Mouse (Mus musculus) urinary bladder, postnatal 36 days (tissue): ENCODE data around the gene Gm20696.

Experiments
- DNase-seq, 2 experiments: peaks; one replicate each; pipeline ENCODE4 v3.0.0; 2022; ENCODE audit warnings: low spot score in 2 of 2, mixed read lengths in 1 of 2

Gm20696 gene

DNA sequence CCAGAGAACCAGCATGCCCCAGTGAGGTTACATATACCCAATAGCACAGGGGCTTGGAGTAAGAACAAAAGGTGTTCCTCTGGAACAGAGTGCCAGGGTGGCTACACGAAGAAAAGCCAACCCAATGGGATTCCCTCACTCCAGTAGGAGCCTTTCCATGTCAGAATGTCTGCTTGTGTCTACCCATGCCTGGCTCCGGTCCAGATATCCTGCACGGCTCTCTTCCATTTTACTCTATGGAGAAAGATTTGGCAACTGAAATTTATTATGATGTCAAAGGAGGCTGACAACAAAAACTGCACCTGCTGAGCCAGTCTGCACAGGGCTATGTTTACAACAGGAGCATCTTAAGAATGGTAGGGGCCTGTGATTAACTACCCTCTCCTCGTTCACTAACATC lies 377.4 kb downstream of the Gm20696 start:
- no peak for DNase-seq

GRCm38 (mm10) chr6:99285026-99285425 lies 381.6 kb downstream of the Gm20696 start:
- DNase-seq = no peak

GRCm38 (mm10) chr6:99284019-99284418 lies 382.6 kb downstream of the Gm20696 start:
- DNase-seq = no peak

- no peak for DNase-seq
Observed at GRCm38 (mm10) chr6:99282866-99283657, 383.5 kb downstream of the Gm20696 start.

DNA sequence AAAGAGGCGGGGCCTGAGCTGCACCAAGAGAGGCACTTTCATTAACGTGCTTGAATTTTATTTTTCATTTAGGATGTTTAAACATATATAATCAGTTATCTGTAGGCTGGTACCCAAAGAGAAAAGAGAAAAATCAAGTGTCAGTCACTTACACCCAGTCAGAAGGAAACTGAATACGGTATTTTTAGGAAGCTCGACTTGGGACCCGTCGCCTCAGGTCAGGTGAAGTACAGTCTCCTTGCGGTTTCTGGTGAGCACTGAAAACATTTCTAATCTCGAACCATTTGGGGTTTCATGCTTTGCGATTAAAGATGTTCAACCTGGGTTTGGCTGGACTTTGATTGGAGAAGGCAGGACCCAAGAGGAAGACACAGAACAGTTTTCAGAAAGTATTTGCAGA lies 385.2 kb downstream of the Gm20696 start:
- DNase-seq = no peak

GRCm38 (mm10) chr6:99280619-99281018 lies 386.0 kb downstream of the Gm20696 start:
- DNase-seq = no peak

DNA sequence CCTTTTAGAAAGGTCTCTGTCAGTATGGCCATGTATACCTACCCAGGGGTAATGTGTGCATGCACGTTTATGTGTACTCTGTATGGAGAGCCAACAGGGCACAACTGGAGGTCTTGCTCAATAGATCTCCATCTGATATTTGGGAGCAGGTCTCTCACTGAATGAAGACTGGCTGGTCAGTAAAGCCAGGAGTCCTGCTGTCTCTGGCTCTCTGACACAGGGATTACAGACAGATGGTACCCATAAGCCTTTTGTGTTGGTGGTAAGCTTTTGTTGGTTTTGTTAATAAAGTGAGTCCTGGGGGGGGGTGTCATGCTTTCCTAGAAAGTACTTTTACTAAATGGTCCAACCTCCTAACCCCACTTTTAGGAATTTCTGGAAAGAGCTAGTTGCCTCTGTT lies 389.3 kb downstream of the Gm20696 start:
- DNase-seq = no peak

DNA sequence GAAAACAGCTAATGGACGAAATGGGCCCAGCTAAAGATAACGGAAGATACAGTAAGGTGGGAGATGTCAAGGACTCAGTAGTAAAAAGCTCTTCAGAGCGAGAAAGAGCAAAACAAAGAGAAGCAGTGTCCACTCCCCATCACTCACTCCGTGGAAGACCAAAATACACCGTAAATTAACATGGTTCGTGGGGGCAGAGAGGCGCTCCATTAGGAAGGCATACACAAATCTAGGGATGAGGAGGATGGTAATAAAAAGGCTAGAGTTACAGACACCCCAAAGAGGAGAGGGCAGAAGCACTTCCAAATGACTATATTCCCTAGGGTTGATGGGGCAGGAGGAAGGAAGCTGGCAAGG lies 390.3 kb downstream of the Gm20696 start:
- DNase-seq = no peak

GRCm38 (mm10) chr6:99275381-99276296 lies 391.0 kb downstream of the Gm20696 start:
- no peak for DNase-seq

GRCm38 (mm10) chr6:99274667-99275066 lies 391.9 kb downstream of the Gm20696 start:
- DNase-seq = no peak

DNA sequence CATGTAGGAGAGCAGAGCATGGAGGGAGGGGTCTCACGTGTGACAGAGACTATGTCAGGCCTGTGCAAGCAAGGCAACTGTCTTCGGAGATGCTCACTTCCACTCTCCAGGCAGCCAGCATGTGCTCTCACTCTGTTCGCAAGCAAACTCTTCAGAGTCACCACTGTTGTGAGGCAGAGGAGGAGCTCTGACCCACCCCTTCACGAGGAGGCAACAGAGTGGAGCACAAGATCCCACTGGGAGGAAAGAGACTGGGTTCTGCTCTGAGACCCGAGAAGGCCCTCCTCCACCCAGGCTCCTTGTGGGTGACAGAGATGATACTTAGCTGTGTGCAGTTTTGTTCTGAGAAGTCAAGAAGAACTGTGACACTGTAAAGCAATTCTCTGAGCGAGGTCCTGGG lies 392.4 kb downstream of the Gm20696 start:
- no peak for DNase-seq

- no peak for DNase-seq
Observed at GRCm38 (mm10) chr6:99273177-99273576, 393.4 kb downstream of the Gm20696 start.

DNA sequence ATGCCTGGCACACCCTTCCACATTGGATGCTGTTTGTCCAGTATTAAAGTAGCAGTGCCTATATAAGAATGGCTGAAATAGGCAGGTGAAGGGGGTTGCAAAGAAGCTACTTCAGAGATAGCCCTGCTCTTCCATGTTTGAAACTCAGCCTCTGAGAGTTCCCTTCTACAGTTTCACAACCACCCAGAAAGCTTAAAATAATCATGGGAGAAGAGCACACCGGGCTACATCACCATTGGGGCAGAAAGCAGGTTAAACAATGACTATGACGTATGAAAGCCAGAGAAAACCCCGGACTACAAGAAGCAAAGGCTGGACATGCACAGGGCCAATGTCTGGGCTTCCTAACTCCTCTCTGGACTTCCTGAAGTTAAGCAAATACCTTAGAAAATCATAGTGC lies 394.4 kb downstream of the Gm20696 start:
- DNase-seq = no peak

- no peak for DNase-seq
Observed at GRCm38 (mm10) chr6:99271741-99272140, 394.9 kb downstream of the Gm20696 start.

- DNase-seq = no peak
Observed at GRCm38 (mm10) chr6:99269921-99270320, 396.7 kb downstream of the Gm20696 start.

DNA sequence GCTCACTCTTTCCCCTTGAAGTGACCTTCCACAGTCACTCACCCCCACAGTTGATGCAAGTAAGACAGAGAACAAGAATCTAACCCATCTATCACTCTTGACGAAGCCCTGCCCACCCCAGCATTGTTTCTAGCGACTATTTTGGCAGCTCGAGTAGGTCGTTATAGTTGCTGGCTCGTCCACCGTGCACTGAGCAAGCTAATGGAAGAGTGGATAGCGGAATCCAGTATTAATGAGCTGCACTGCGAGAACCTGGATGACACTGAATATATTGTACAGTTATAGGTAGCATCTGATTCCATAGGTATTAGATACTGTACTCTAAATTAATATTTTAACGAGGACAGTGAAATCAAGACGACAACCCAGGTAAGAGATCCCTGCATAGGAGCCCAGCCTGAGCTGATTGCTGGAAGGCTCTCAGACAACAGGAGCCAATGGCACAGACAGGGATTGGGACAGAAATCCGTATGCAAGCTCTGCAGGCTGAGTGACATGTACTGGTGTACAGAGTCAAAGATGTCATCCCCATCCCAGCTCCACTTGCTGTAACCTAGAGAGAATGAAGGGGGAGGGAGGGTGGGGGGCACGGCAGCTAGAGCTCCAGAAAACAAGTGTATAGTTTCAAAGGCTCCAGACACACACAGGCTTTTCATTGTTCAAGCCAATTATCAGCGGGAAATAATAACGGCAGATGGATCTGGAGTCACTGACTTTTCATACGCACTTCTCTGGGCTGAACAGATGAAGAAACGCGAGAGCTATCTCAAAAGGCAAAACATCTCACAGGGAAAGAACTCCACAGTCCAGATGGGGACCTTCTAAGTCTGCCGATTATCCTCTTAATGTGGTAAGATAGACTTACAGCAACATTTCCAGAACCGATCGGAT lies 398.2 kb downstream of the Gm20696 start:
- no peak for DNase-seq

DNA sequence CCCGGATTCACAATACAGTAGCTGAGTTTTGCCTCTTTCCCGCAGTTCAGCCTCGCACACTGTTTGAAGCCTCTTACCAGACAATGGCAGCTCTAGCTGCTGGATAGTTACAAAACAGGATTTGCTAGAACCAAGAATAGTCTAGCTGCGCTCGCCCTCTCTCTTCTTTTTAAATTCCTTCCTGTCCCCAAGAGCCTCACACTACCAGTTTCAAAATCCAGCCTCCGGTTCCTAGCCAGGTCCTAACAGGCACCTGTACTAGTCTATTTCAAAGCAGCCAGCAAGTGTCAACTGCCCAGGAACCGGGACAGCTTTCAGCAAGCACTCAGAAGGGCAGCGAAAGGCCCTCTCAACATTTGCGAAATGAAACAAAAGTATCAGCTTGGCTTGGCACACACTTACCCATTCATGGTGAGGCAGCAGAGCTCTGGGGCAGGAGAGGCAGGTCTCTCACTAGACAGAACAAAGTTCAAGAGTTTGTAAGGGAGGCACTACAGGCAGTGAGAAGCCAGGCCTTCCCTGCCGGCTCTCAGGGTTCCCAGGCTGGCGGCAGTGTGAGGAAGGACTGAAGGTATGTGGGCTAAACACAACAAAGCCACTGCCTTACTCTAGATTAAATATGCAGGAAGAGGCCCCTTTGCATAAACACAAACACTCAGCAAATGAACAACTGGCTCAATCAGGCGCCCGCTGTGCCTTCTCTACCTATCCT lies 400.5 kb downstream of the Gm20696 start:
- peak; percentile 26 to 37 for DNase-seq

- no peak for DNase-seq
Observed at GRCm38 (mm10) chr6:99265173-99265572, 401.4 kb downstream of the Gm20696 start.

GRCm38 (mm10) chr6:99264192-99265093 lies 402.2 kb downstream of the Gm20696 start:
- no peak for DNase-seq

DNA sequence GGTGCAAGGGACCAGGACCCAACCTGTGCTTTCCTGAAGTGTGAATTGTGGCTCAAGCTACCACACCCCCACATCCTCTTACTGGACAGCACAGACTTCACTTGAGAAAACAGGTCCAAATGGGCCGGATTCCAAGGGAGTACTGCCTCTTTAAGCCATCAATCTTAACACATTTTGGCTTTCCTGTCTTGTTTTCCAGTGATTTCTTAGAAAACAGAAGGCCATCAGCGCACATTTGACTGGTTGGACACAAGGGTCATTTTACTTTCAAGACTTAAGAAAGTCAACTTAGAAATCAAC lies 402.8 kb downstream of the Gm20696 start:
- DNase-seq = no peak
